Mouse (Mus musculus) heart, adult 2 months (tissue): Measurements from ENCODE around the gene Impg1. TPM values are rescaled to one million over a fixed set of nuclear protein-coding genes. Genes with fewer than 3 reads are reported as not detected.
"Not testable (repeated sequence)": the region's sequence is repeated elsewhere in the genome, so short reads cannot be mapped to it uniquely, and the experiment has no call there.

Experiments used
- DNase-seq, 2 experiments: peaks; one replicate each; pipeline ENCODE4 v3.0.0; 2021
- H3K27ac ChIP-seq: fragments of 200-600 bp; 2 replicates; pipeline ENCODE4 v1.8.1; 2022
- H3K27me3 ChIP-seq: fragments of 200-500 bp; 2 replicates; pipeline ENCODE4 v1.6.1; 2012; ENCODE audit warnings: mild to moderate bottlenecking, low read length, inconsistent platforms, mixed read lengths; ENCODE audit not compliant: control insufficient read depth, insufficient read depth
- H3K36me3 ChIP-seq: fragments of 200-500 bp; 2 replicates; pipeline ENCODE4 v1.6.1; 2012; ENCODE audit warnings: low read length, inconsistent platforms; ENCODE audit not compliant: control insufficient read depth, insufficient read depth
- H3K4me1 ChIP-seq: fragments of 200-500 bp; 2 replicates; pipeline ENCODE4 v1.6.1; 2011; ENCODE audit warnings: low read length; ENCODE audit not compliant: control insufficient read depth, insufficient read depth
- H3K4me3 ChIP-seq: fragments of 200-600 bp; 2 replicates; pipeline ENCODE4 v1.8.1; 2022
- H3K79me2 ChIP-seq: fragments of 200-500 bp; replicated peaks from 2 replicates; pipeline ENCODE4 v1.6.1; 2012; ENCODE audit warnings: mild to moderate bottlenecking, inconsistent platforms, low read length, moderate library complexity, mixed read lengths; ENCODE audit not compliant: control insufficient read depth, insufficient read depth
- H3K9ac ChIP-seq: fragments of 200-500 bp; 2 replicates; pipeline ENCODE4 v1.6.1; 2012; ENCODE audit warnings: low read depth, mild to moderate bottlenecking, control low read depth, inconsistent platforms, low read length, mixed read lengths
- CTCF ChIP-seq: fragments of 200-600 bp; IDR thresholded peaks from 2 replicates; pipeline ENCODE4 v1.8.1; 2022; ENCODE audit warnings: antibody characterized with exemption, mild to moderate bottlenecking, moderate library complexity
- EP300 ChIP-seq: fragments of 200-500 bp; IDR thresholded peaks from 2 replicates; pipeline ENCODE4 v1.6.1; 2011; ENCODE audit warnings: low read depth, low read length, control low read depth; ENCODE audit not compliant: insufficient read depth
- POLR2A ChIP-seq: fragments of 200-500 bp; IDR thresholded peaks from 2 replicates; pipeline ENCODE4 v1.6.1; 2011; ENCODE audit warnings: mild to moderate bottlenecking, low read depth, low read length, control low read depth; ENCODE audit not compliant: insufficient read depth
- WGBS: fragments of 180-500 bp; shearing (Covaris S2); methylation state at CpG from one replicate; pipeline ENCODE4 v1.1.7; 2018; 5-methylcytosine and 5-hydroxymethylcytosine counted together
- intact Hi-C: fragments of 180-260 bp; cut with DNase I; formaldehyde crosslinking; loops from one replicate; pipeline ENCODE4 v1.15.1; 2025
- polyA plus RNA-seq: library from polyadenylated mRNA; depleted of rRNA; stranded (reverse); fragments of >200 nt; gene quantifications from 2 replicates; pipeline ENCODE4 v1.2.3, GENCODE M21; 2012
- total RNA-seq, 2 experiments: library from RNA; stranded (reverse); gene quantifications; 2 replicates each; pipeline ENCODE4 v1.2.3; 2021

Impg1 gene
- total and polyA plus RNA-seq, 3 experiments, result not detected

DNA sequence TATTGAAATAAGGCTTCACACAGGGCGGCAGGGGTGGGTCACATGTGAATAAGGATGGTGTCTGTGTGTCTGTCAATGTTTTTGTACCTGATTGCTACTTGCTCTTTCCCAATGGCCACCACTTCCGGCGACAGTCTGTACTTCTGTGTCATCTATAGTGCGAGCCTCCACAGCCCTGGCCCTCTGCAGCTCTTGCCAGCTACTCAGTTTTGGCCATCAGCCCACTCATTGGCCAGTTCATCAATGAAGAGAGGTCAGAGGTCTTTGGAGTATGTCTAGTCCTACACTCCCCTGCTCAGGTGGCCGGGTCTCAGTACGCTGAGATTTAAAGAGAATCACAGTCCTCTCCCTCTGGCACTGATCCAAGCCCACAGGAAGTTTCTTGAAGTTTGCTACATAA is 127.3 kb downstream of the Impg1 start:
- no peaks in the 10 kb centered on the region for H3K27me3 ChIP-seq
- intact Hi-C loops, result loop anchor here (10.0 kb wide), 1 partner anchor 1287 kb away; no protein-coding TSS in a partner anchor
- WGBS, result 73% methylated on average over 6 of the region's 6 CpGs

GRCm38 (mm10) chr9:80335660-80336357 is 129.5 kb downstream of the Impg1 start:
- intact Hi-C loops, result loop anchor here (10.0 kb wide), 1 partner anchor 1289 kb away; no protein-coding TSS in a partner anchor
- WGBS, result 87% methylated on average over 13 of the region's 13 CpGs
- no peak for DNase-seq
- H3K9ac ChIP-seq, result no peak overlapping the region
- H3K36me3 ChIP-seq, result no peaks in the 10 kb centered on the region
- H3K27ac ChIP-seq, result no peak overlapping the region
- no peak for TF ChIP-seq POLR2A
- no peak for TF ChIP-seq CTCF
- no peak for TF ChIP-seq EP300
- H3K27me3 ChIP-seq, result no peaks in the 10 kb centered on the region
- H3K4me1 ChIP-seq, result no peaks in the 10 kb centered on the region
- H3K79me2 ChIP-seq, result no peaks in the 10 kb centered on the region
- no peak overlapping the region for H3K4me3 ChIP-seq

More for the DNA sequence above, 127.3 kb downstream of the Impg1 start:
- Histone ChIP-seq H3K36me3 (no peaks in the 10 kb centered on the region), H3K4me1 (no peaks in the 10 kb centered on the region), H3K9ac (no peak overlapping the region), H3K79me2 (no peaks in the 10 kb centered on the region), H3K4me3 (no peak overlapping the region), H3K27ac (no peak overlapping the region)
- no peak for DNase-seq
- no peak for TF ChIP-seq POLR2A
- TF ChIP-seq CTCF, result no peak
- no peak for TF ChIP-seq EP300

GRCm38 (mm10) chr9:80333998-80334605 is 131.2 kb downstream of the Impg1 start:
- Histone ChIP-seq H3K79me2 (no peaks in the 10 kb centered on the region), H3K27me3 (no peaks in the 10 kb centered on the region), H3K9ac (no peak overlapping the region), H3K27ac (no peak overlapping the region), H3K36me3 (no peaks in the 10 kb centered on the region), H3K4me1 (no peaks in the 10 kb centered on the region), H3K4me3 (no peak overlapping the region)
- 66% methylated on average over 14 of the region's 14 CpGs for WGBS
- DNase-seq, result no peak
- intact Hi-C loops, result loop anchor here (10.0 kb wide), 1 partner anchor 1291 kb away; no protein-coding TSS in a partner anchor
- TF ChIP-seq POLR2A, result no peak

DNA sequence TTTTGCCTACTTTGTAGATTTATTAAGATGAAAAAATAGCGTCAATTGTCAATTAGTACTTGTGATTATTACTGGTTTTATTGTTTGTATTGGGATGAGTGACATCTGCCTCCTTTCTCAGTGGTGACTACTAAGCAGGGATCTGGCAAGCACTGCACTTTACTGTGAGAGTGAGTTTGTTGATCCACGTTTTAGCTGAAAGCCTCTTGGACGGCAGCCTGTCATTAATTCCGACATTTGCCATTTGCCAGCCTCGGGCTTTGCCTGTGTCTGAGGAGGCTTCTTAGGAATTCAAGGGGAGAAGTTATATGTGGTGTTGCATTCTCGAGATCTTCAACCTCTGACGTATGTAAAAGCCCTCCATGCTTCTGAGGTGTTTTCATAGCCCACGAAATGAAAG is 131.8 kb downstream of the Impg1 start:
- Histone ChIP-seq H3K4me3 (no peak overlapping the region), H3K27me3 (no peaks in the 10 kb centered on the region), H3K79me2 (no peaks in the 10 kb centered on the region), H3K4me1 (no peaks in the 10 kb centered on the region), H3K36me3 (no peaks in the 10 kb centered on the region), H3K27ac (no peak overlapping the region), H3K9ac (no peak overlapping the region)
- WGBS, result 61% methylated on average over 8 of the region's 8 CpGs
- TF ChIP-seq POLR2A (no peak), CTCF (no peak), EP300 (no peak)
- no peak for DNase-seq
- intact Hi-C loops, result loop anchor here (10.0 kb wide), 1 partner anchor 1291 kb away; no protein-coding TSS in a partner anchor

- WGBS, result 15% methylated on average over 14 of the region's 14 CpGs
- Histone ChIP-seq H3K27ac (no peak overlapping the region), H3K79me2 (no peaks in the 10 kb centered on the region), H3K36me3 (no peaks in the 10 kb centered on the region), H3K27me3 (no peaks in the 10 kb centered on the region), H3K4me3 (0 out of 2 replicates have a peak overlapping the region, but pooled peaks have one; percentile 13), H3K4me1 (no peaks in the 10 kb centered on the region), H3K9ac (no peak overlapping the region)
- peak in 1 of 2 experiments; percentile 26 for DNase-seq
- TF ChIP-seq POLR2A (no peak), CTCF (peak; percentile 64)
- intact Hi-C loops, result loop anchor here (10.0 kb wide), 1 partner anchor 1293 kb away; no protein-coding TSS in a partner anchor
Observed at GRCm38 (mm10) chr9:80332153-80332552, 133.1 kb downstream of the Impg1 start.

- H3K4me3 ChIP-seq, H3K79me2 ChIP-seq, H3K4me1 ChIP-seq, DNase-seq, H3K9ac ChIP-seq, H3K36me3 ChIP-seq, intact Hi-C loops, H3K27ac ChIP-seq, H3K27me3 ChIP-seq: not testable (repeated sequence)
- WGBS, result 95% methylated on average over 2 of the region's 2 CpGs
Observed at GRCm38 (mm10) chr9:80321051-80321887, 144.0 kb downstream of the Impg1 start.
